23 mouse cellular contexts compared by ENCODE assay signal in genomic region chr3:66193910-66194562, GRCm38 (mm10). TPM values are rescaled to one million over a fixed set of nuclear protein-coding genes. Genes with fewer than 3 reads are reported as not detected.
A peak's percentile ranks its signal among the peaks of the same experiment; 100 is the strongest.
DNase-seq lines count a peak whose midpoint lies in the region; ATAC-seq and TF ChIP-seq lines count a peak whose summit lies in the region.
"Had no signal": no experiment of that assay in that cellular context is flagged by ENCODE, and none has a peak within 500 bp of the region (broad histone marks: within the 10 kb centered on the region; RNA-seq: fewer than 3 reads in every experiment).

No protein-coding gene starts in this region.

- no peaks in the 10 kb centered on the region for H3K9me3 ChIP-seq in midbrain, embryonic 11.5 days (ENCODE audit: control insufficient read depth, low read length)
- no peaks in the 10 kb centered on the region for H3K9me3 ChIP-seq in midbrain, embryonic 15.5 days
- H3K9me3 ChIP-seq in forebrain, embryonic 11.5 days (ENCODE audit: control insufficient read depth, low read length) = no peaks in the 10 kb centered on the region
- no peaks in the 10 kb centered on the region for H3K9me3 ChIP-seq in forebrain, embryonic 15.5 days
- H3K9me3 ChIP-seq: embryonic facial prominence, embryonic 15.5 days; heart, embryonic 10.5 days; hindbrain, embryonic 15.5 days had no signal

- intact Hi-C loops in left cerebral cortex, postnatal 36 days (cut with DNase I) = no loop called here

- H3K36me3 ChIP-seq in midbrain, embryonic 11.5 days (ENCODE audit: control insufficient read depth, insufficient read depth, low read length) = no peaks in the 10 kb centered on the region
- no peaks in the 10 kb centered on the region for H3K36me3 ChIP-seq in midbrain, embryonic 15.5 days (replicated peaks)
- no peaks in the 10 kb centered on the region for H3K36me3 ChIP-seq in forebrain, embryonic 11.5 days (ENCODE audit: control insufficient read depth, insufficient read depth, low read length)
- no peaks in the 10 kb centered on the region for H3K36me3 ChIP-seq in forebrain, embryonic 15.5 days
- H3K36me3 ChIP-seq: embryonic facial prominence, embryonic 15.5 days; heart, embryonic 10.5 days; hindbrain, embryonic 15.5 days had no signal

- no peak overlapping the region for H3K4me2 ChIP-seq in midbrain, embryonic 11.5 days
- no peak overlapping the region for H3K4me2 ChIP-seq in midbrain, embryonic 15.5 days
- H3K4me2 ChIP-seq in forebrain, embryonic 11.5 days (ENCODE audit: low read depth, low read length, severe bottlenecking) = no peak overlapping the region
- H3K4me2 ChIP-seq in forebrain, embryonic 15.5 days (replicated peaks) = no peak overlapping the region
- H3K4me2 ChIP-seq: embryonic facial prominence, embryonic 15.5 days; hindbrain, embryonic 15.5 days had no signal

- no peak overlapping the region for H3K27ac ChIP-seq in midbrain, embryonic 11.5 days (ENCODE audit: low read depth, low read length)
- no peak overlapping the region for H3K27ac ChIP-seq in midbrain, embryonic 15.5 days
- H3K27ac ChIP-seq in forebrain, embryonic 11.5 days (ENCODE audit: low read depth, low read length) = no peak overlapping the region
- H3K27ac ChIP-seq in forebrain, embryonic 15.5 days (replicated peaks) = peak overlapping the region; percentile 50; the same call in 1 of the 2 replicates
- H3K27ac ChIP-seq: embryonic facial prominence, embryonic 15.5 days; gastrocnemius, adult 2 months; heart, embryonic 10.5 days; hindbrain, embryonic 15.5 days had no signal

- TF ChIP-seq POLR2A in brain, embryonic 14.5 days (IDR thresholded peaks at IDR 0.05; ENCODE audit: borderline replicate concordance, extremely low read depth, insufficient read depth, insufficient read length, poor library complexity, severe bottlenecking) = no peak

- DNase-seq in midbrain, embryonic 11.5 days (ENCODE audit: low spot score, missing footprints) = no peak
- peak; percentile 87 for DNase-seq in brain, embryonic 14.5 days (ENCODE audit: low read depth)
- no peak for DNase-seq in forebrain, embryonic 11.5 days (ENCODE audit: low spot score)
- DNase-seq in liver = no peak
- no peak for DNase-seq in left cerebral cortex, postnatal 36 days (ENCODE audit: low spot score in 2 of 2)
- DNase-seq in kidney, postnatal 4 days = no peak
- DNase-seq: adrenal gland, adult 8-10 months; adrenal gland, postnatal 36 days; cerebellum, adult 11 months; cerebellum, adult 8-10 months; cerebellum, postnatal 14 days; embryo, embryonic 11 days; gastrocnemius, adult 2 months; gastrocnemius, postnatal 25 days; heart, postnatal 10 days had no signal

- H3K9ac ChIP-seq in midbrain, embryonic 11.5 days (ENCODE audit: low read length) = no peak overlapping the region
- H3K9ac ChIP-seq in midbrain, embryonic 15.5 days = no peak overlapping the region
- no peak overlapping the region for H3K9ac ChIP-seq in forebrain, embryonic 11.5 days (ENCODE audit: low read length)
- no peak overlapping the region for H3K9ac ChIP-seq in forebrain, embryonic 15.5 days (replicated peaks)
- H3K9ac ChIP-seq: embryonic facial prominence, embryonic 15.5 days; hindbrain, embryonic 15.5 days had no signal

- no peak for TF ChIP-seq CTCF in brain, embryonic 14.5 days (IDR thresholded peaks at IDR 0.05; ENCODE audit: borderline replicate concordance, extremely low read depth, insufficient read depth, insufficient read length)

- 78% methylated on average over 3 of the region's 3 CpGs for WGBS in midbrain, embryonic 11.5 days
- 50% methylated on average over 3 of the region's 3 CpGs for WGBS in midbrain, embryonic 15.5 days
- 41% methylated on average over 3 of the region's 3 CpGs for WGBS in forebrain, embryonic 11.5 days
- whole genome bisulfite sequencing in forebrain, embryonic 15.5 days = 18% methylated on average over 3 of the region's 3 CpGs

- ATAC-seq in midbrain, embryonic 11.5 days (ENCODE audit: low FRiP score) = peak; percentile 79
- ATAC-seq in midbrain, embryonic 15.5 days (replicated peaks) = no peak
- peak; percentile 96 for ATAC-seq in forebrain, embryonic 11.5 days (replicated peaks; ENCODE audit: low FRiP score)
- peak; percentile 95 for ATAC-seq in forebrain, embryonic 15.5 days (replicated peaks)

- H3K4me1 ChIP-seq in midbrain, embryonic 11.5 days (ENCODE audit: control insufficient read depth, insufficient read depth, low read length) = no peaks in the 10 kb centered on the region
- H3K4me1 ChIP-seq in midbrain, embryonic 15.5 days = no peaks in the 10 kb centered on the region
- no peaks in the 10 kb centered on the region for H3K4me1 ChIP-seq in forebrain, embryonic 11.5 days (replicated peaks; ENCODE audit: control insufficient read depth, insufficient read depth, low read length)
- 0 out of 2 replicates have a peak, but pooled peaks cover 2% of the 10 kb centered on the region for H3K4me1 ChIP-seq in forebrain, embryonic 15.5 days
- H3K4me1 ChIP-seq: embryonic facial prominence, embryonic 15.5 days; heart, embryonic 10.5 days; hindbrain, embryonic 15.5 days had no signal

- no peaks in the 10 kb centered on the region for H3K27me3 ChIP-seq in midbrain, embryonic 11.5 days (ENCODE audit: control insufficient read depth, insufficient read depth, low read length)
- no peaks in the 10 kb centered on the region for H3K27me3 ChIP-seq in midbrain, embryonic 15.5 days (replicated peaks)
- H3K27me3 ChIP-seq in forebrain, embryonic 11.5 days (ENCODE audit: control insufficient read depth, insufficient read depth, low read length) = no peaks in the 10 kb centered on the region
- no peaks in the 10 kb centered on the region for H3K27me3 ChIP-seq in forebrain, embryonic 15.5 days
- H3K27me3 ChIP-seq: embryonic facial prominence, embryonic 15.5 days; hindbrain, embryonic 15.5 days had no signal

- no peak overlapping the region for H3K4me3 ChIP-seq in midbrain, embryonic 11.5 days (ENCODE audit: low read depth, low read length)
- no peak overlapping the region for H3K4me3 ChIP-seq in midbrain, embryonic 15.5 days
- H3K4me3 ChIP-seq in forebrain, embryonic 11.5 days (ENCODE audit: low read depth, low read length) = no peak overlapping the region
- no peak overlapping the region for H3K4me3 ChIP-seq in forebrain, embryonic 15.5 days
- H3K4me3 ChIP-seq: embryonic facial prominence, embryonic 15.5 days; erythroblast, embryonic 14.5 days; gastrocnemius, adult 2 months; heart, embryonic 10.5 days; hindbrain, embryonic 15.5 days had no signal

RNA-seq across cellular contexts. Expression of gene Ptx3, which starts 25.7 kb away (rescaled TPM):
- 29.1 and 31.5 TPM in 2 replicates for polyA plus RNA-seq in midbrain, embryonic 11.5 days (2014; fragmentation: Nextera tagmentation; extraction: Ambion mirVana)
- 7.7 and 8.2 TPM in 2 replicates for polyA plus RNA-seq in midbrain, embryonic 15.5 days (2015; fragmentation: Nextera tagmentation; extraction: Ambion mirVana)
- 13.4 and 19.2 TPM in 2 replicates for polyA plus RNA-seq in brain, embryonic 14.5 days (2012; rRNA removed)
- 40.7 and 50.6 TPM in 2 replicates for polyA plus RNA-seq in forebrain, embryonic 11.5 days (2014; fragmentation: Nextera tagmentation; extraction: Ambion mirVana)
- 19.3 and 21.9 TPM in 2 replicates for polyA plus RNA-seq in forebrain, embryonic 15.5 days (2015; fragmentation: Nextera tagmentation; extraction: Ambion mirVana)
- under 1 TPM; 0.20 to 0.54 TPM for total RNA-seq in left cerebral cortex, postnatal 36 days (2021)
- total RNA-seq: common myeloid progenitor, adult 5-6 weeks; granulocyte monocyte progenitor cell, adult 5-6 weeks had no signal
- polyA plus RNA-seq: erythroblast, embryonic 14.5 days had no signal
